Mouse (Mus musculus) brain, embryonic 14.5 days (tissue): ENCODE results near the gene Tulp3.

Experiments
- CTCF ChIP-seq: fragments of 200-500 bp; IDR thresholded peaks from 2 replicates; pipeline ENCODE4 v1.5.1; 2012; ENCODE audit warnings: inconsistent platforms, mild to moderate bottlenecking, moderate library complexity, borderline replicate concordance; ENCODE audit not compliant: insufficient read depth, insufficient read length; ENCODE audit errors: extremely low read depth
- POLR2A ChIP-seq: fragments of 200-500 bp; IDR thresholded peaks from 2 replicates; pipeline ENCODE4 v1.6.1; 2012; ENCODE audit warnings: mild to moderate bottlenecking, inconsistent platforms, borderline replicate concordance; ENCODE audit not compliant: poor library complexity, insufficient read depth, insufficient read length, severe bottlenecking; ENCODE audit errors: extremely low read depth

GRCm38 (mm10) chr6:128308311-128308710 is 47.3 kb downstream of the Tulp3 start:
- TF ChIP-seq CTCF = peak; percentile 87
- TF ChIP-seq POLR2A = no peak
